Mouse (Mus musculus): ENCODE data around the gene Esx1.

Esx1 gene

DNA sequence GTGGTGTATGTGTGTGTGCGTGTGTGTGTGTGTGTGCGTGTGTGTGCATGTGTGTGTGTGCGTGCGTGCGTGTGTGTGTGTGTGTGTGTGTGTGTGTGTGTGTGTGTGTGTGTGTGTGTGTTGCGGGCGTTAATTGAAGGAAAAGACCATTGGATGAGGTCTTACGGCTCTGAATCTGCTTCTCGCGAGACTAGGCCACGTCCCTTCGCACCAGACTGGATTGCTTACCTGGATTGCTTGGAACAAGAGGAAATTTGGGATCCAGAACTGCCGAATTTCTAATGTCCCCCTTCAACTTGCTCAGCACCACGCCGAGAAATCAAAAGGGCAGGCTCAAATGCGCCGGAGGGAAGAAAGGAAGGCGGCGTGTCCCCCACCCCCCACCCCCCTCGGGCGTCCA is at the start of gene Esx1:
Gene Esx1 (minus strand): TSS at position 366 of the 400 bp plus-strand sequence.
- peak; percentile 33 for DNase-seq (ENCODE audit: extremely low spot score, low spot score)

DNA sequence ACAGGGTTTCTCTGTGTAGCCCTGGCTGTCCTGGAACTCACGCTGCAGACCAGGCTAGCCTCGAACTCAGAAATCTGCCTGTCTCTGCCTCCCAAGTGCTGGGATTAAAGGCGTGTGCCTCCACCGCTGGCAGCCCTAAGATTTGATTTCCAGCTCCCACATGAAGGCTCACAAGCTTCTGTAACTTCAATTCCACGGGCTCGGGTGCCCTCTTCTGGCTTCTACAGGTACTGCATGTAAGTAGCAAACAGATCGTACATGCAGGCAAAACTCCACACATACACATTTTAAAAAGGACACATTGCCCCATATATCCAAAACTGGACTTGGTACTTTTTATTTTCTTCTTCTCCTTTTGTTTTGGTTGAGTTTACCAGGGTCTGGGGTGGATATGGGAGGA is 48.1 kb upstream of the Esx1 start:
- DNase-seq (ENCODE audit: extremely low spot score, low spot score): peak; percentile 18

DNA sequence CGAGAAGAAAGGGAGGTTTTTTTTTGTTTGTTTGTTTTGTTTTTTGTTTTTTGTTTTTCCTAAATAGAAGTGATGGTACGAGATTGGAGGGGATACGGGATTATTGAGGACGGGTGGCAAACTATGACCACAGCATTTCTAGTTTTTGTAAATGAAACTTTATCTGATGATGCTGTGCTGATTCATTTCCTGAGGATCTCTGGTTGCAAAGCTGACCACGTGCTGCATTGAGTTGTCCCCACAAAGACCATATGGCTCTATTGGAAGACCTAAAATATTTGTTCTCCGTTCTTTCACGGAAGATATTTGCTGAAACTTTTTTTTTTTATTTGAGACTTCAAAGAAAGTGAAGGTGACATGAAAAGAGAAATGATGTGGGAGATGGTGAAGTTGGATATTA is 45.8 kb upstream of the Esx1 start:
- no peak for DNase-seq (ENCODE audit: extremely low spot score, low spot score)

DNA sequence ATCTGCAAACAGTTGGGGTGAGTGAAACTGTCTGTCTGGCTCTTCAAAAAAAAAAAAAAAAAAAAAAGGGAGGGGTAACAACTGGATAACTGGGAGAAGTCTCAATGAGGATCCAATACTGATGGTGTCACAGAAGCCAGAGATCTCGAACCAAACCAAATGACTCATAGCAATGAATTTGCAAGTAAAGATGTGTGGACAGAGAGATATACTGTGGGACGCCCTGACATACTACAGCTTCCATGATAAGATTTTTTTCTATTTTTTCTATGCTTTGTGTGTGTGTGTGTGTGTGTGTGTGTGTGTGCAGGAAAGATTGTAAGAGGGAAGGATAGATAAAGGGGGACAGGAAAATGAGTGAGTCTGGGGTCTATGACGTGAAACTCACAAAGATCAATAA is 43.7 kb upstream of the Esx1 start:
- no peak for DNase-seq (ENCODE audit: extremely low spot score, low spot score)

DNA sequence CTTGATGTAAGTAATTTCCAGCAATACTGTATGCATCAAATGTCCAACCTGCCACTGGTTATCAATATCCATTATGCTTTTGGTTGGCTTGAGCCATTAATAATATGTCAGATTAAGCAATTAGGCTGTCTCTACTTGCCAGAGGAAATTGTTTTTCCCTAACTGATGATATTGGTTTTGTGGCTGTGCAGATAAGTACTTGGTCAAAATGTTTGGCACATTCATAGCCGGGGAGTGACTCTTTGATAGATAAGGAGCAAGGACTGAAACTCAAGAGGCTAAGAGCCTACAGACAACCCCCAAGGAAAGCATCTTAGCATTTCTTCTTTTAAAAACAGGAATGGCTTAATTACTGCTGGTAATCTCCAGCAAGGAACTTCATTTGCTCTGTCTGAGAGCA is 40.8 kb upstream of the Esx1 start:
- no peak for DNase-seq (ENCODE audit: extremely low spot score, low spot score)

DNA sequence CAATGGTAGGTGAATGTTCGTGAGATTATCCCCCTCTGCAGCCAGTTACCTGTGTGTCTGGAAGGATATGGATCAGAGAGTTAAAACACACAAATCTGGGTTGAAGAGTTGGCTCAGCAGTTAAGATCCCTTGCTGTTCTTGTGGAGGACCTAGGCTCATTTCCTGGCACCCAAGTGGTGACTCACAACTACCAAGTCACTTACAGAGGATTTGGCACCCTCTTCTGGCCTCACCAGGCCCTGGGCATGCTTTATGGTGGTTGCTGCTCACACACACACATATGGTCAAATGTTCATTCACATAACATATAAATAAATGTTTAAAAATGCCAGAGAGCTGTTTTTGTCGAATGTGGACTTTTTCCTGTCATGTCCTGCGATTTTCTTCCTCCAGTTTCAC is 39.1 kb upstream of the Esx1 start:
- no peak for DNase-seq (ENCODE audit: extremely low spot score, low spot score)

DNA sequence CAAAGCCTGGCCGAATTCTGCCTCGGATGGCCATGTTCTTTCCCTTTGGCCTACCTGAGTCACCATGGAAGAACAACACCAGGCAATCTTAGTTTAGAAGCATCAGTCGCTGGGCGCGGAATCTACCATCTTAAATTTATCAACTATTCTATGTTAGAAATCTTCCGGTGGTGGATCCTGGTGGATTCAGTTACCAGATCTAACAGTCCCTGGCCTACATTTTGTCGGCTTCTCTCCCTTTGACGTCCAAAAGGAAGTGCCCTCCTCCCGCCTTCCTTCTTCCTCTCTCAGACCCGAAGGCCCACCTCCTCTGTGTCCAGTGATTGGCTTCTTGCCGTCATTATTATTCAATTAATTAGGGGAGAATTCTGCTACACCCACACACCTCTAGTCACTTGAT is 27.2 kb upstream of the Esx1 start:
- no peak for DNase-seq (ENCODE audit: extremely low spot score, low spot score)

DNA sequence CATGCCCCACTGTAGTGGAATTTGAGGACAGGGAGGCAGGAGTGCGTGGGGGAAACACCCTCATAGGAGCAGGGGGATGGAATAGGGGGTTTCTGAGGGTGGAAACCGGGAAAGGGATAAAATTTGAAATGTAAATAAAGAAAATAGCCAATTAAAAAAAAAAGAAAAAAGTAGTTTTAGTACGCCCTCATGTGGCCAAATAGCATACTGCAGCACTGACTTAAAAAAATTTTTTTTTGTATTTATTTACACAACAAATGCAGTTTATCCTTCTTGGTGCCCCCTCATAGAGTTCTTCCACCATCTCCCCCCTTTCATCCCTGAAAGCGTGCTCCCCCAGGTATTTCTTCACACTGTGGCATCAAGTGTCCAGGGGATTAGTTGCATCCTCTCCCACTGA is 22.8 kb upstream of the Esx1 start:
- DNase-seq (ENCODE audit: extremely low spot score, low spot score): no peak

DNA sequence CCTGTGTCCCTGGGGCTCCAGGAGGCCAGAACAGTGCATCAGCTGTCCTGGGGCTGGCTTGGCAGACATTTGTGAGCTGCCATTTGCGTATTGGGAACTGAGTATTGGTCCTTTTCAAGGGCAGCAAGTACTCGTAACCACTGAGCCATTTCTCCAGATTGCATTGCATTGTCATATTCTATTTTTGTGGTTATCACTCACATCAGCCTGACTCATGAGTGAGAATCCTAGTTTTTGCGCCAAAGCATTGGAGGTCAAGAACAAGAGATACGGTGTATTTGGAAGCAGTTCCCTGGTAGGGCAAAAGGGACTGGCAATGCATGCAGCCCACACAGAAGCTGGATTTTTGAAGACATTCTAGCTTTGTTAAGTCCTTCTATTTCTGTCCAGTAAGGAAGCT is 21.8 kb upstream of the Esx1 start:
- DNase-seq (ENCODE audit: extremely low spot score, low spot score): no peak

DNA sequence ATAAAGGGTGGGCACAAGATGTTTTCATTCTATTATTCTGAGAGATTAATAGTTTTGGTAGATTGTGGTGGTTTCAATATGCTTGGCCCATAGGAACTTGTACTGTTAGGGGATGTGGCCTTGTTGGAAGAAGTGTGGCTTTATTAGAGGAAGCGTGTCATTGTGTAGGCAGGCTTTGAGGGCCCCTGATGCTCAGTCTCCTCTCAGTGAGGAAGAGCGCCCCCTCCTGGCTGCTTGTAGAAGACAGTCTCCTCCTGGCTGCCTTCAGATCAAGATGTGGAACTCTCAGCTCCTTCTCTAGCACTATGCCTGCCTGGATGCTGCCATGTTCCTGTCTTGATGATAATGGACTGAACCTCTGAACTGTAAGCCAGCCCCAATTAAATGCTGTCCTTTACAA is 20.7 kb upstream of the Esx1 start:
- no peak for DNase-seq (ENCODE audit: extremely low spot score, low spot score)

DNA sequence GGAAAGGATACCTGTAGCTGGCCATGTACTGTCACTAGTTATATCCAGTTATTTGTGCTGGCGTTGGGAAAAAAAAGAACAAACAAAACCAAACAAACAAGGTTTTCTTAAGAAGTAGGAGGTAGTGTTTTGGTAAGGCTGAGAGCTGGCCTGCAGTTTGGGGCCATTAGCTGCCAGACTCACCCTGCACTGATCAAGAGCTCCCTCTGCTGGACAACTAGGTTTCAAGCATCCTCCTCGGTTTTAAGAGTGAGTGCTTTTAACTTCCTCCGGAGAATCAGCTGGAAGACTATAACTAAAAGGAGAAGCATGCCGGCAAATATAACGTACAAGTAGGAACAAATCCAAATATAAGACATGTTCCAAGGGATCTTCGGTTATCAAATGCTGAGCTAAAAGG is 19.8 kb upstream of the Esx1 start:
- peak; percentile 47 for DNase-seq (ENCODE audit: extremely low spot score, low spot score)

DNA sequence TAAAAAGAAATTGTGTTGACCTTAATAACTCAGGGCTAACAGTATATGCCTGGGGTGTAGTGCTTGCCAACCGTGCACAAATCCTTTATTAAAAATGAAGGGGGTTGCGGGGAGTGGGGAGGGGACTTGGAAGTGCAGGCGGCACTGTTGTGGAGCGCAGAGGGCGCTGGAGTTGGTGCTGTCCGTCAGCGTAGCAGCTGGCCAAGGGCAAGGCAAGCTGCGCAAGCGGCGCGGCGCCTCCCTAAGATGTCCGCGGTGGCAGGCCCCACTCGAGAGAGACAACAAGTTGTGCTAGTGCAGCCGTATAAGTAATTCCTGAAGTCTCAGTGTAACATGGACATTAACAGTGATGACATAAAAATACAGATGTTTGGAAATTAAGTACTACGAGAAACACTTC is 5.7 kb upstream of the Esx1 start:
- no peak for DNase-seq (ENCODE audit: extremely low spot score, low spot score)

DNA sequence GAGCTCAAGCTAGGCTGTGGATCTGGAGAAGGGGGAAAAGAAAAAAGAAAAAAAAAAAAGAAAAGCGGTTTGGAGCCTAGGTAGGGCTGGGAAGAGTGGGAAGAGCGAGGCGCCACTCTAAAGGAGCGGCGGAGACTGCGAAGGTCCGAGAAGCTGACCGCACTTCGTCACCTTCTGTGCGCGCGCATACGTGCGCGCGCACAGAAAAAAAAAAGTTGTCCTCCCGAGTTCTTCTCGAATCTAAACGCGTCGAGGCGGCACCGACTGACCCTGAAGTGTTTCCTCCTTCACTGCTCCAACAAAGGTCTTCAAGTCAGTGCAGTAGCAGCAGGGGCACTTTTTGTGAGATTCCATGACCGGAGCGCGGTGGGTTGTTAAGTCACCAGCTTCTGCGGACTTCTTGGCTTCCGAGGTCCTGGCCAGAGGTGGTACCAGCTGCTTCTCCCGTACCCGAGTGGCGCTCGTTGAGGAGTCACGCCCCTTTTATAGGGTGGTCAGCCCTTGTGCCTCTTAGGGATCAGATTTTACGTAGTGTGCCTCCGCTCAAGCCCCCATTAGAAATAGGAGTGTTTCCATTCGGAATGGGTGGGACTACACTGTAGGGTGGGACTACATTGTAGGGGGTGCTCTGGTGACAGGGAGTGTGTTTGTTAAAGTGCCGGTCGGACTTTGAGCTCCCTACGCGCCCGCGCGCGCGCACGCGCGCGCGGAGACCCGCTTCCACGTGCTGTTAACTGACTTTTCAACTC is 2.0 kb downstream of the Esx1 start:
- DNase-seq (ENCODE audit: extremely low spot score, low spot score): peak; percentile 36

DNA sequence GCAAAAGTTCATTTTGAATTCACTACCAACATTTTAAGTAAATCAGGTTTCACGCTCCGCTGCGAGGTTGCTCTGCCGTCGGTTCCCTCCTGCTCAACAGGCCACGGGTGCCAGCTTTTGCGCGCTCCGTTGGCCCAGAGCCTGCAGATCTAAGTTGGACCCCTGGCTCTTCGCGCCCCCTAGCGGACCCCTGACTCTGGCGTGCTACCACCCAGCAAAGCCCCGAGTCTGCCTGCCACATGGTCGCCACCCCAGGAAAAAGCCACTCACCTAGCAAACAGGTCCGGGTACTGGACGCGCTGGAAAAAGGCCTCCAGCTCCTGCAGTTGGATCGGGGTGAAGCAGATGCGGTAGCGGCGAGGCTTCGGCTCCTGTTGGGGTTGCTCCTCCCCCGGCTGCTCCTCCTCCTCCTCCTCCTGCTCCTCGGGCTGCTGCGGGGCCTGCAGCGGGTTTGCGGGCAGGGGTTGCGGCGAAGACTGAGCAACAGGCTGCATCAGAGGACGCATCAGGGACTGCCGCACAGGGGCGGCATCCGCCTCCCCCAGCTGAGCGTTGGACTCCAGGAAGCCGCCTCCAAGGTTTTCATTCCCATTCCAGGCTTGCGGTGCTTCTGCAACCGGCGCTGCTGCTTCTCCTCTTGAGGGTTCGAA is 3.7 kb downstream of the Esx1 start:
- DNase-seq (ENCODE audit: extremely low spot score, low spot score): peak; percentile 73

DNA sequence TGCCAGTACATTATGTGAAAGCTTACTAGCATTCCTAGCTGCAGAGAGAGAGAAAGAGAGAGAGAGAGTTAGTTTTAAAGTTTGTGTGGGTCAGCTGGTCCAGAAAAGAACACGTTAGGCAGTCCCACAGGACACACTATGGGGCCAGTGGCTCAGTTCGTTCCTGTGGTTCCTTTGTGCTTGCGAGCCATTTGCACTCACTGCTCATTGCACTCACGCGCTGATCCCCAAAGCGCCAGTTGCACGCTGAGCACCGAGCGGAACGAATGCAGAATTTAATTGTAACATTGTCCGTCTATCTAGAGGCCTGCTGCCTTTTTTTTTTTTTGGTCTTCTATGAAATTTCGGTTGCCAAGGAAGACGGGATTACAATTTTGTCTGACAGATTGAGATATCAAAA is 15.4 kb downstream of the Esx1 start:
- peak; percentile 41 for DNase-seq (ENCODE audit: extremely low spot score, low spot score)

DNA sequence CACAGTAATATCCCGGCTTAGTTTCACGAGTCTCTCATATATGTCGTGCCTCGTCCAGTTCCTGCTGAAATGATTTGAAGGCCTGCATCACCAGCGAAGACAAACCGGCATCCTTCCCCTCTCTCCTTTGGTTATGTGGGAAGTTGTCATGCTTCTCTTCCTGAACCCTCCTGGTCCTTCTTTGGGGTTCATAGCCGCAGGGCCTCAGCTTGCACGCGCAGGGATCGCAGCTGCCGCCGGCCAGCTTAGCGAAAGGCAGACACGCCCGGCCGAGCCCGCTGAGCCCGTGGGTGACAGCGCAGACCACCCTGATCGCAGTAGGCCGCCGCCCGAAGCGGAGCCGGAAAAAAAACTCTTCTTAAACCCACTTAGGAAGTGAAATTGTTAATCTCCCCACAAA is 17.4 kb downstream of the Esx1 start:
- DNase-seq (ENCODE audit: extremely low spot score, low spot score): no peak
